Mouse (Mus musculus) liver, postnatal 0 days (tissue): ENCODE data around the gene Vwf.

ENCODE experiments used
- CTCF ChIP-seq: sonication (generic); IDR thresholded peaks from 2 replicates; pipeline ENCODE4 v1.5.1; 2016; ENCODE audit warnings: antibody characterized with exemption, low read depth
- EP300 ChIP-seq: IDR thresholded peaks from 2 replicates; pipeline ENCODE4 v1.6.1; 2016; ENCODE audit warnings: antibody characterized with exemption, low read depth, mild to moderate bottlenecking

DNA sequence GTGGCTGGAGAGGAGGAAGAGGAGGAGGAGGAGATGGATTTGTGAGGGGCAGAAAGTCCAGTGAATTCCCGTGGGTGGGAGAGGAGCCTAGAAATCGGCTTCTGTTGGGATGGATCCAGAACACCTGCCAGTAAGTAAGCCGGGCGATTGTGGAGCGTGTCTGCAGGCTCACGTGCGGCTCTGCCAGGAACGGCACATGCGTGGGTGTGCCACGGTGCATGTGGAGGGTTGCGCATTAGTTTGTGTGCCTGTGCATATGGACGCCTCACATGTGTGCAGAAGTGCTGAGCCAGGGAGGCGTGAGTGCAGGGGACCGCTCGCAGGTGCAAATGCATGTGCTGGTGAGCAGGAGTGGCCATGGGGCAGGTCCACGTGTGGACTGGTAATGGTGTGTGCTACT lies 164.7 kb downstream of the Vwf start:
- TF ChIP-seq CTCF (no peak), EP300 (no peak)
